Mouse (Mus musculus) brain, adult 10 weeks (tissue): Measurements from ENCODE around the gene Syn3. TPM values are rescaled to one million over a fixed set of nuclear protein-coding genes. Genes with fewer than 3 reads are reported as not detected.

Source experiments
- polyA plus RNA-seq: library from polyadenylated mRNA; stranded (reverse); fragments of 350-450 nt; fragmentation: Illumina TruSeq; extraction: RNeasy Lipid Tissue Mini Kit (QIAGEN cat#74804); gene quantifications from one replicate; pipeline ENCODE4 v1.2.3, GENCODE M21; 2015; ENCODE audit warnings: low read depth, low replicate concordance

Syn3 gene
- polyA plus RNA-seq, result 9.7 TPM

DNA sequence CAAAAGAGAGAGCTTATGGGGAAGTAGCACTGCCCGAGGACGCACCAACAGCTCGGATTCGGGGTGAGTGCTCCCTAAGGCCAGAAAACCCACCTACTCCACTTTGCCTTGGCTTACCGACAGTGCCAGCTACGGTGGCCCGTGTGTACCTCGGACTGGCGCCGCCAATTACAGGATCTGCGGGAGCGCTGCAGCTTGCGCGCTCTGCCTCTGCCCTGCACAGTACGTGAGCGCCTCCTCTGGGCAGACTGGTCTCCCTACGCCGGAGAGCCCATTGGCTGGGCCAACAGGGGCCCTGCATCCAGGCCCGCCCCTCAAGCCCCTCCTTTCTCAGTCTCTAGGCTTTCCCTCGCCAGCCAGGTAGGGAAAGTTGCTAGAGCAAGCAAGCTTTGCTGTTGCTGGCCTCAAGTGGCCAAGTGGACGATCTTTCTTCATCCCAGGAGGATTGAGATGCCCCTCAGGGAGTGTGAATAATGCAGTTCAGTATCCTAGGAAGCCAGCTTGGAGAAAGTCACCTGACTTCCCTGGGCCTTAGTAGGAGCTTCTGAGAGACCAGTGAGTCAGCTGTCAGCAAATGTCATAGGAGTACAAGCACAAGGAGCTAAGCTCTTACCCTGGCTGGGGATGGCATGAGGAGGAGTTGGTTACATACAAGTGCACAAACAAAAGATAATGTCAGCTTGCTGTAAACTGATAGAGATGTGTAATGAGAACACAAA, at the start of gene Syn3:
Syn3 (minus strand) TSS at position 224 of the 719 bp plus-strand sequence.

DNA sequence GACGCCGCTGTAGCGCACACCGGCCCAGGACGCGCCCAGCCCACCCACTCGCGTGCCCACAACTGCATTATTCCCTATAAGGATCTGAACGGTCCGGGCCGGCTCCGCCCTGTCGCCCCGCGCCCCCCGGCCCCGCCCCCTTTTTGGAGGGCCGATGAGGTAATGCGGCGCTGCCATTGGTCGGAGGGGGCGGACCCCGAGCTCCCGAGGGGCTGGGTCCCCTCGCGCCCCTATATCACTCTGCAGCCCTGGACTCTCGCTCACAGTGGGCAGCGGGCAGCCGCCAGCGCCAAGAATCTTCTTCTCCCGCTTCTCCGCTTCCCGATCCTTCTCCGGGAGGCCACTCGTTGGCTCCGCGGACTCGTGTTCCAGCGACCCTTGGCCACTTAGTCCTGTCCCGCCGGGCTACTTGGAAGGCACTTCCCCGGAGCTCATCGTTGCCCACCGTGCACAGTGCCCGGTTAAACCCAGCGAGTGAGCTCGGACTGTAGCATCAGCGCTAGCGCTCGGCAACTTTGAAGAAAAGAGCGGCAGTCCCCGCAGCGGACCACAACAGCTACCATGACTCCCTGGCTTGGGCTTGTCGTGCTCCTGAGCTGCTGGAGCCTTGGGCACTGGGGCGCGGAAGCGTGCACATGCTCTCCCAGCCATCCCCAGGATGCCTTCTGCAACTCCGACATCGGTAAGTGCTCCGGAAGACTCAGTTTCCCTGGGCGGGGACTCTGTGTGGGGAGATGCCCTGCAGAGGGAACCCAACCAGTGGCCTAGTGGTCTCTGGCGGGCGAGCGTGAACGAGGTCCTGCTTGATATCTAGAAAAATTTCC, 198.2 kb downstream of the Syn3 start, which contains the start of gene Timp3:
Timp3 (plus strand) TSS at position 80 of the 824 bp plus-strand sequence.

DNA sequence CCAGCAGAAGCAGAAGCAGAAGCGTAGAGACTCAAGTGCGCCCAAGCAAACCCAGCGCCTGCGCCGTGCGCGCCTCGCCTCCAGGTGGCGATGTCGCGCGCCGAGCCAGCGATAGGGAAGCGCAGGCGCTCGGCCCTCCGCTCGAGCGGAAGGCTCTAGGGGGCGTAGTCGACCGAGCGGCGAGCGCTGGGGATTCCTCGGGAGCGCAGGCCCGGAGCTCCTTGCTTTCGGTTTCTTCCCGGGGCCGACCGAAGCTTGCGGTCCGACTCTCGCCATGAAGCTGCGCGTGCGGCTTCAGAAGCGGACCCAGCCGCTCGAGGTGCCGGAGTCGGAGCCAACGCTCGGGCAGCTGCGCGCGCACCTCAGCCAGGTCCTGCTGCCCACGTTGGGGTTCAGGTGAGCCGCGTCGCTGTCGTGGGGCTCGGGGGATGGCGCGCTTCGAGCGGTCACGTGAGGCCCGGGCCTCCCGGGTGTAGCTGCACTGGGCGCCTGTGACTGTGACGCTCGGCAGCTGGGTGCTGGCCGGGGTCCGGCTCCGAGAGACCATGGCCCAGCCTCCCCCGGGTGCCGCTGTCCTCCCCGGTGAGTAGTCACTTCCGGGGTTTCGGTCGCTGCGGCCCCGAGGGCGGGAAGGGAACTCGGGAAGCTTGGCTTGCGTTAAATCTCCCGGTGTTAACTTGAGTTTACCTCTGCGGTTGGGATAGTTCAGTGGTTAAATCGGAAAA, 476.8 kb downstream of the Syn3 start, which contains the start of gene Fbxo7:
Fbxo7 (plus strand) TSS at position 224 of the 725 bp plus-strand sequence.

DNA sequence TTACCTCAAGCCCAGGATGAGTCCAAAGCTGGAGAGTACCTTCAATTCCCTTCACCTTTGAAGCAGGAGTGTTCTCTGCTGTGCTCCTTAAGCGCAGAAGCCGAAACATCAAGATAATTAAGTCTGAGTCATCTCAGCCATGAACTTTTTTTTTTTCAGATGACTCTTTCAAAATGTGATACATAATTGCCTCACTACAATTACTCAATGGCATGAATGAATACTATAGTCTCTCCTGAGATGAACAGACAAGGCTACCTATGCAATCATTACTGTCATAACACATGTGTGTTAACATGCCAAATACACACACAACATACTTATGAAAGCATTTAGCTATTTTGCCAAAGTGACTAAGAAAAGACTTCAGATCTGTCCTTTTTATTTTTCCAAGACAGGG, 486.9 kb downstream of the Syn3 start, which contains the start of gene Bpifc:
Bpifc (minus strand) TSS at position 115 of the 400 bp plus-strand sequence.

Other genes with a start within 250 kb of the Syn3 start
- gene Timp3, start 198.5 kb downstream of the Syn3 start, polyA plus RNA-seq, result 61.5 TPM
- 302 TPM for gene Hsp90b1, start 206.6 kb upstream of the Syn3 start, polyA plus RNA-seq
- 0.91 TPM for gene Ttc41, start 206.9 kb upstream of the Syn3 start, polyA plus RNA-seq